Mouse (Mus musculus) neural tube, embryonic 10.5 days (tissue): Measurements from ENCODE around the gene Gng2.
A peak's percentile ranks its signal among the peaks of the same experiment; 100 is the strongest.
"Not testable (repeated sequence)": the region's sequence is repeated elsewhere in the genome, so short reads cannot be mapped to it uniquely, and the experiment has no call there.

Experiments
- DNase-seq: peaks from one replicate; pipeline ENCODE4 v3.0.0-alpha.2; 2017; ENCODE audit warnings: low spot score; ENCODE audit errors: extremely low spot score

The Gng2 gene

GRCm38 (mm10) chr14:19938545-19938944, 38.9 kb downstream of the Gng2 start:
- no peak for DNase-seq

- DNase-seq, result no peak
These were observed 42.3 kb downstream of the Gng2 start for GRCm38 (mm10) chr14:19935084-19935483.

- DNase-seq, result no peak
These were observed 44.1 kb downstream of the Gng2 start for GRCm38 (mm10) chr14:19933314-19933713.

- DNase-seq, result no peak
These were observed 49.5 kb downstream of the Gng2 start for GRCm38 (mm10) chr14:19927879-19928278.

- no peak for DNase-seq
These were observed 50.3 kb downstream of the Gng2 start for GRCm38 (mm10) chr14:19927156-19927555.

- no peak for DNase-seq
These were observed 51.1 kb downstream of the Gng2 start for GRCm38 (mm10) chr14:19926312-19926711.

GRCm38 (mm10) chr14:19925157-19925556, 52.3 kb downstream of the Gng2 start:
- no peak for DNase-seq

- no peak for DNase-seq
These were observed 53.3 kb downstream of the Gng2 start for GRCm38 (mm10) chr14:19924086-19924485.

GRCm38 (mm10) chr14:19920254-19920691, 57.2 kb downstream of the Gng2 start:
- peak; percentile 43 for DNase-seq

GRCm38 (mm10) chr14:19919789-19920188, 57.6 kb downstream of the Gng2 start:
- no peak for DNase-seq

GRCm38 (mm10) chr14:19917534-19917933, 59.9 kb downstream of the Gng2 start:
- DNase-seq, result no peak

- DNase-seq, result no peak
These were observed 61.1 kb downstream of the Gng2 start for GRCm38 (mm10) chr14:19916315-19916714.

- no peak for DNase-seq
These were observed 64.5 kb downstream of the Gng2 start for GRCm38 (mm10) chr14:19912891-19913290.

GRCm38 (mm10) chr14:19905615-19906014, 71.8 kb downstream of the Gng2 start:
- no peak for DNase-seq

- no peak for DNase-seq
These were observed 72.6 kb downstream of the Gng2 start for GRCm38 (mm10) chr14:19904821-19905220.

GRCm38 (mm10) chr14:19904031-19904430, 73.4 kb downstream of the Gng2 start:
- DNase-seq, result no peak

GRCm38 (mm10) chr14:19900492-19900891, 76.9 kb downstream of the Gng2 start:
- DNase-seq, result no peak

GRCm38 (mm10) chr14:19887569-19887968, 89.9 kb downstream of the Gng2 start:
- no peak for DNase-seq

- DNase-seq, result not testable (repeated sequence)
These were observed 93.0 kb downstream of the Gng2 start for GRCm38 (mm10) chr14:19884431-19884830.

GRCm38 (mm10) chr14:19874201-19874807, 103.1 kb downstream of the Gng2 start:
- DNase-seq, result no peak

GRCm38 (mm10) chr14:19867286-19867935, 110.0 kb downstream of the Gng2 start:
- no peak for DNase-seq

GRCm38 (mm10) chr14:19865121-19865520, 112.3 kb downstream of the Gng2 start:
- not testable (repeated sequence) for DNase-seq
